14 mouse cellular contexts compared by ENCODE assay signal in the genomic region with DNA sequence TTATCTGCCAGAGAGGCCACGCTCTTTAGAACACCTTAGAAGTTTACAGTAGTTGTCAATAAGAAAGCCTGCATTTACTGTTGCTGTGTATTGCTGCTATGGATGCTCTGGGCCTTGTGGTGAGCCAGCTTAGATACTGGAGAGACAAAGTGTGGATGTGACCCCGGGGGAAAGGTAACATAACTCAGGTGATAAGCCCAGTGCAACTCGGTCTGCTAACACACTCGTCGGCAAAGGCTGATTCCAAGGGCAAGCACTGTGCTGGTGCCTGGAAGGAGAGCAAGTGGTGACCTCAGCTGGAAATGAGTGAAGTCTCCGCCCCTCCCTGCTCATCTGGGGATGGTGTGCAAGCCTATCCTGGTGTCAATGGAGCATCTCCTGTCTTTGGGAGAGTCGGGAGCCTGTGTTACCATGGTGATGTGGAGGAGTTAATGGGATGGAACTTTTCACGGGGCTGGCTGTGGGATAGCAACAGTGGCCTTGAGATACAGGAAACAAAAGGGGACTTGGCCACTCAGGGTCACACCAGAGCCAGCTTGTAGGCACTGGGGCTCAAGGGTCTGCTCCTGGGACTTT.
DNase-seq lines count a peak whose midpoint lies in the region; ATAC-seq and TF ChIP-seq lines count a peak whose summit lies in the region.
"Had no signal": no experiment of that assay in that cellular context is flagged by ENCODE, and none has a peak within 500 bp of the region (broad histone marks: within the 10 kb centered on the region; RNA-seq: fewer than 3 reads in every experiment).

No protein-coding gene starts in this region.

- H3K9me3 ChIP-seq in forebrain, embryonic 12.5 days, result no peaks in the 10 kb centered on the region
- no peaks in the 10 kb centered on the region for H3K9me3 ChIP-seq in forebrain, embryonic 11.5 days (ENCODE audit: control insufficient read depth, low read length)
- H3K9me3 ChIP-seq in hindbrain, embryonic 10.5 days, result no peaks in the 10 kb centered on the region; the same call in 1 of the 2 replicates
- 0 out of 2 replicates have a peak, but pooled peaks cover 5% of the 10 kb centered on the region for H3K9me3 ChIP-seq in midbrain, embryonic 13.5 days
- H3K9me3 ChIP-seq: heart, embryonic 13.5 days had no signal

- H3K4me2 ChIP-seq in forebrain, embryonic 12.5 days, result no peak overlapping the region
- no peak overlapping the region for H3K4me2 ChIP-seq in forebrain, embryonic 11.5 days (ENCODE audit: low read depth, low read length, severe bottlenecking)
- H3K4me2 ChIP-seq in midbrain, embryonic 13.5 days (replicated peaks), result no peak overlapping the region
- H3K4me2 ChIP-seq: heart, embryonic 13.5 days had no signal

- no peak overlapping the region for H3K9ac ChIP-seq in forebrain, embryonic 12.5 days
- H3K9ac ChIP-seq in forebrain, embryonic 11.5 days (ENCODE audit: low read length), result no peak overlapping the region
- H3K9ac ChIP-seq in midbrain, embryonic 13.5 days (replicated peaks), result no peak overlapping the region
- H3K9ac ChIP-seq: heart, embryonic 13.5 days; liver, embryonic 14.5 days had no signal

- no peak overlapping the region for H3K27ac ChIP-seq in forebrain, embryonic 12.5 days
- no peak overlapping the region for H3K27ac ChIP-seq in forebrain, embryonic 11.5 days (ENCODE audit: low read depth, low read length)
- H3K27ac ChIP-seq in hindbrain, embryonic 10.5 days, result peak overlapping the region; percentile 59
- no peak overlapping the region for H3K27ac ChIP-seq in midbrain, embryonic 13.5 days
- no peak overlapping the region for H3K27ac ChIP-seq in layer of hippocampus, adult 2 months
- H3K27ac ChIP-seq: heart, embryonic 13.5 days; liver, embryonic 14.5 days had no signal

- 0 out of 2 replicates have a peak, but pooled peaks have one; percentile 33 for ATAC-seq in forebrain, embryonic 12.5 days (ENCODE audit: low FRiP score)
- no peak for ATAC-seq in forebrain, embryonic 11.5 days (replicated peaks; ENCODE audit: low FRiP score)
- peak; percentile 59 for ATAC-seq in midbrain, embryonic 13.5 days
- ATAC-seq: inflammation-experienced regulatory T-cells, adult 6 months had no signal

- H3K36me3 ChIP-seq in forebrain, embryonic 12.5 days (replicated peaks), result no peaks in the 10 kb centered on the region
- no peaks in the 10 kb centered on the region for H3K36me3 ChIP-seq in forebrain, embryonic 11.5 days (ENCODE audit: control insufficient read depth, insufficient read depth, low read length)
- no peaks in the 10 kb centered on the region for H3K36me3 ChIP-seq in hindbrain, embryonic 10.5 days
- no peaks in the 10 kb centered on the region for H3K36me3 ChIP-seq in midbrain, embryonic 13.5 days
- H3K36me3 ChIP-seq: heart, embryonic 13.5 days had no signal

- no peak for TF ChIP-seq CTCF in layer of hippocampus, adult 2 months (conservative IDR thresholded peaks at IDR 0.05)

- WGBS in forebrain, embryonic 12.5 days, result 58% methylated on average over 8 of the region's 8 CpGs
- 58% methylated on average over 8 of the region's 8 CpGs for WGBS in forebrain, embryonic 11.5 days
- 50% methylated on average over 8 of the region's 8 CpGs for WGBS in hindbrain, embryonic 10.5 days
- WGBS in midbrain, embryonic 13.5 days, result 53% methylated on average over 8 of the region's 8 CpGs

- DNase-seq in forebrain, embryonic 11.5 days (ENCODE audit: low spot score), result no peak
- peak; percentile 8 for DNase-seq in ES-CJ7 (ENCODE audit: low read depth, low spot score)
- DNase-seq in hindbrain, embryonic 10.5 days (ENCODE audit: low spot score), result peak; percentile 37
- DNase-seq in MN1 (ENCODE audit: low spot score), result no peak
- no peak for DNase-seq in spleen, adult 18-20 months
- no peak for DNase-seq in layer of hippocampus, adult 2 months (ENCODE audit: low spot score in 2 of 2)
- DNase-seq: adrenal gland, postnatal 36 days; cerebellum, adult 11 months; gastrocnemius, postnatal 25 days had no signal

- H3K4me1 ChIP-seq in forebrain, embryonic 12.5 days, result peaks cover 24% of the 10 kb centered on the region
- peaks cover 4% of the 10 kb centered on the region; the same call in 1 of the 2 replicates for H3K4me1 ChIP-seq in forebrain, embryonic 11.5 days (replicated peaks; ENCODE audit: control insufficient read depth, insufficient read depth, low read length)
- H3K4me1 ChIP-seq in hindbrain, embryonic 10.5 days (replicated peaks), result peaks cover 29% of the 10 kb centered on the region
- peaks cover 10% of the 10 kb centered on the region for H3K4me1 ChIP-seq in midbrain, embryonic 13.5 days (replicated peaks)
- H3K4me1 ChIP-seq: heart, embryonic 13.5 days had no signal

- no peak overlapping the region for H3K4me3 ChIP-seq in forebrain, embryonic 12.5 days (replicated peaks)
- H3K4me3 ChIP-seq in forebrain, embryonic 11.5 days (ENCODE audit: low read depth, low read length), result no peak overlapping the region
- no peak overlapping the region for H3K4me3 ChIP-seq in hindbrain, embryonic 10.5 days
- H3K4me3 ChIP-seq in midbrain, embryonic 13.5 days (replicated peaks), result no peak overlapping the region
- H3K4me3 ChIP-seq in layer of hippocampus, adult 2 months, result no peak overlapping the region
- H3K4me3 ChIP-seq: heart, embryonic 13.5 days had no signal

- H3K27me3 ChIP-seq in forebrain, embryonic 12.5 days, result peaks cover 11% of the 10 kb centered on the region; the same call in 1 of the 2 replicates
- H3K27me3 ChIP-seq in forebrain, embryonic 11.5 days (ENCODE audit: control insufficient read depth, insufficient read depth, low read length), result no peaks in the 10 kb centered on the region
- no peaks in the 10 kb centered on the region for H3K27me3 ChIP-seq in hindbrain, embryonic 10.5 days (ENCODE audit: insufficient read depth, poor library complexity, severe bottlenecking)
- no peaks in the 10 kb centered on the region for H3K27me3 ChIP-seq in midbrain, embryonic 13.5 days

Comparison
In these comparisons a context has a peak if more than half of its experiments do, and no peak if none do; other contexts are left out.
1. DNase-seq: peak in ES-CJ7 (single experiment) and hindbrain, embryonic 10.5 days (single experiment); none in forebrain, embryonic 11.5 days (single experiment), MN1 (single experiment), spleen, adult 18-20 months (0 of 2) and layer of hippocampus, adult 2 months (0 of 2).